Comparison of ENCODE assay signal across 16 mouse cellular contexts in the genomic region with DNA sequence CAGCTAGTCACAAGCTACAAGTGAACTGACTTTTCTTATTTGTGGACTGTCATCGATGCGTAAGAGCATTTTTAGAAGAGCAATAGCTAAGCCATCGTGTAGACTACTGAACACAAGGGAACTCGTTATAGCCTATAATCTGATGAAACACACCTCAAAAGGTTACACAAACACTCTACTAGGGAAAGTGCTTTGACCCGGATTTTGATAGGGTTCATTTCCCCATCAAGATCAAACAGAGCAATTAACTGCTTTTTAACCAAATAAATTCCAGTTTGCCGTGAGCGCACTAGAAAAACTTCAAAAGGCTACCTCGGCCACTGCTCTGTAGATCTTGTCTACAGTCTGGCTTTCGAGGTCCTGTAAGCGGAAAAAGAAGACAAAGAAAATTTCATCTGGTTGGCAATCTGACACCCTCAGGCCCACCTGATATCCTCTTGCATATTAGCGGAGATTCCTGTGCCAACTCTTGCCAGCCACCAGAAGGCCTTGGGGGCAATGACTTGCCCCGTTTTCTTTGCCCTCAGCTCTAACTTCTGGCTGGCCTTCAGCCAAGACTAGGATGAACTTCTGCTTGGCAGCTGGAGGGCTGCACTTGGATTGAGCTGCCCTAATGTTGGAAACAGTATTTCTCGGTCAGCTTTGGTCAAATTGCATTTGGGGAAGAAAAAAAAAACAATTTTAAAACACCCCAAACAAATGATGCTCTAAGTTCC.
DNase-seq lines count a peak whose midpoint lies in the region; ATAC-seq lines count a peak whose summit lies in the region.
"Had no signal": no experiment of that assay in that cellular context is flagged by ENCODE, and none has a peak within 500 bp of the region (broad histone marks: within the 10 kb centered on the region; RNA-seq: fewer than 3 reads in every experiment).

No protein-coding gene starts in this region.

- ATAC-seq in kidney, embryonic 14.5 days (ENCODE audit: low FRiP score, low TSS enrichment), result no peak
- no peak for ATAC-seq in embryonic facial prominence, embryonic 15.5 days (ENCODE audit: insufficient number of reproducible peaks, low FRiP score, low TSS enrichment, low read depth)
- no peak for ATAC-seq in CD4-positive, CD25-positive, alpha-beta regulatory T cell, adult 4 months

- H3K4me1 ChIP-seq in kidney, embryonic 14.5 days (ENCODE audit: control insufficient read depth, insufficient read depth, low read length), result peaks cover 44% of the 10 kb centered on the region
- H3K4me1 ChIP-seq in embryonic facial prominence, embryonic 15.5 days, result peaks cover 60% of the 10 kb centered on the region
- H3K4me1 ChIP-seq in hindbrain, embryonic 10.5 days (replicated peaks), result peaks cover 27% of the 10 kb centered on the region

- WGBS in kidney, embryonic 14.5 days, result 17% methylated on average over 13 of the region's 13 CpGs
- WGBS in embryonic facial prominence, embryonic 15.5 days, result 30% methylated on average over 13 of the region's 13 CpGs
- 84% methylated on average over 13 of the region's 13 CpGs for WGBS in hindbrain, embryonic 10.5 days

- H3K9ac ChIP-seq in kidney, embryonic 14.5 days (ENCODE audit: low read depth, low read length), result no peak overlapping the region
- no peak overlapping the region for H3K9ac ChIP-seq in embryonic facial prominence, embryonic 15.5 days
- H3K9ac ChIP-seq: forebrain, embryonic 12.5 days; heart, embryonic 15.5 days; hindbrain, embryonic 15.5 days; liver, embryonic 13.5 days had no signal

- H3K27me3 ChIP-seq in kidney, embryonic 14.5 days (ENCODE audit: control insufficient read depth, insufficient read depth, low read length), result no peaks in the 10 kb centered on the region
- no peaks in the 10 kb centered on the region for H3K27me3 ChIP-seq in embryonic facial prominence, embryonic 15.5 days
- no peaks in the 10 kb centered on the region for H3K27me3 ChIP-seq in hindbrain, embryonic 10.5 days (ENCODE audit: insufficient read depth, poor library complexity, severe bottlenecking)
- H3K27me3 ChIP-seq: forebrain, embryonic 12.5 days; heart, embryonic 15.5 days; hindbrain, embryonic 15.5 days; liver, embryonic 13.5 days had no signal

- H3K4me2 ChIP-seq in kidney, embryonic 14.5 days (replicated peaks; ENCODE audit: low read depth, low read length), result no peak overlapping the region
- no peak overlapping the region for H3K4me2 ChIP-seq in embryonic facial prominence, embryonic 15.5 days (replicated peaks)
- H3K4me2 ChIP-seq: forebrain, embryonic 12.5 days; heart, embryonic 15.5 days; hindbrain, embryonic 15.5 days; liver, embryonic 13.5 days had no signal

- H3K36me3 ChIP-seq in kidney, embryonic 14.5 days (ENCODE audit: control insufficient read depth, insufficient read depth, low read length), result no peaks in the 10 kb centered on the region
- no peaks in the 10 kb centered on the region for H3K36me3 ChIP-seq in embryonic facial prominence, embryonic 15.5 days
- no peaks in the 10 kb centered on the region for H3K36me3 ChIP-seq in hindbrain, embryonic 10.5 days
- H3K36me3 ChIP-seq: forebrain, embryonic 12.5 days; heart, embryonic 15.5 days; hindbrain, embryonic 15.5 days; liver, embryonic 13.5 days; midbrain, embryonic 10.5 days had no signal

- no peaks in the 10 kb centered on the region for H3K9me3 ChIP-seq in kidney, embryonic 14.5 days (ENCODE audit: control insufficient read depth, low read length)
- H3K9me3 ChIP-seq in embryonic facial prominence, embryonic 15.5 days (replicated peaks), result no peaks in the 10 kb centered on the region
- no peaks in the 10 kb centered on the region for H3K9me3 ChIP-seq in hindbrain, embryonic 10.5 days
- H3K9me3 ChIP-seq: forebrain, embryonic 12.5 days; heart, embryonic 15.5 days; hindbrain, embryonic 15.5 days; liver, embryonic 13.5 days; midbrain, embryonic 10.5 days had no signal

- H3K27ac ChIP-seq in kidney, embryonic 14.5 days (ENCODE audit: low read depth, low read length), result no peak overlapping the region
- H3K27ac ChIP-seq in embryonic facial prominence, embryonic 15.5 days (replicated peaks), result peak overlapping the region; percentile 71; the same call in 1 of the 2 replicates
- no peak overlapping the region for H3K27ac ChIP-seq in hindbrain, embryonic 10.5 days
- H3K27ac ChIP-seq: forebrain, embryonic 12.5 days; heart, embryonic 15.5 days; hindbrain, embryonic 15.5 days; left cerebral cortex, adult 2 months; liver, embryonic 13.5 days; midbrain, embryonic 10.5 days had no signal

- no peak overlapping the region for H3K4me3 ChIP-seq in kidney, embryonic 14.5 days (ENCODE audit: low read length)
- no peak overlapping the region for H3K4me3 ChIP-seq in embryonic facial prominence, embryonic 15.5 days (replicated peaks)
- H3K4me3 ChIP-seq in hindbrain, embryonic 10.5 days, result no peak overlapping the region
- H3K4me3 ChIP-seq: forebrain, embryonic 12.5 days; heart, embryonic 15.5 days; hindbrain, embryonic 15.5 days; left cerebral cortex, adult 2 months; liver, embryonic 13.5 days; midbrain, embryonic 10.5 days had no signal

- DNase-seq in kidney, adult 11 months, result peak; percentile 73
- peak; percentile 25 for DNase-seq in adipocyte (ENCODE audit: low spot score)
- peak; percentile 85 to 86 for DNase-seq in kidney, postnatal 36 days
- DNase-seq in hindbrain, embryonic 10.5 days (ENCODE audit: low spot score), result no peak
- DNase-seq: cerebellum, adult 2 months; gastrocnemius, postnatal 36 days; liver, embryonic 13.5 days; right cerebral cortex, postnatal 25 days had no signal
